Mouse (Mus musculus): Measurements from ENCODE around the gene Ttc39d. TPM values are rescaled to one million over a fixed set of nuclear protein-coding genes. Genes with fewer than 3 reads are reported as not detected.
A peak's percentile ranks its signal among the peaks of the same experiment; 100 is the strongest.

Gene Ttc39d
- polyA plus RNA-seq, 1 experiment from 2014 or later, result not detected

- ATAC-seq, result peak; percentile 59
- TF ChIP-seq CTCF (IDR thresholded peaks at IDR 0.05; ENCODE audit: low read depth), result peak; percentile 95
- H3K9ac ChIP-seq (ENCODE audit: low read depth, low read length), result no peak overlapping the region
- no peaks in the 10 kb centered on the region for H3K9me3 ChIP-seq (ENCODE audit: control insufficient read depth)
- under 1% methylated on average over 6 of the region's 6 CpGs for WGBS
- H3K27me3 ChIP-seq (replicated peaks; ENCODE audit: control insufficient read depth, insufficient read depth, low read length), result no peaks in the 10 kb centered on the region
- no peak overlapping the region for H3K4me2 ChIP-seq (replicated peaks; ENCODE audit: low read depth)
- H3K4me3 ChIP-seq (ENCODE audit: low read depth, low read length), result no peak overlapping the region
- H3K36me3 ChIP-seq (ENCODE audit: control insufficient read depth, insufficient read depth), result peaks cover 6% of the 10 kb centered on the region
- H3K27ac ChIP-seq (ENCODE audit: low read depth, low read length), result no peak overlapping the region
- H3K4me1 ChIP-seq (replicated peaks; ENCODE audit: control insufficient read depth, insufficient read depth, low read length), result no peaks in the 10 kb centered on the region
These were observed 27.3 kb upstream of the Ttc39d start for GRCm38 (mm10) chr17:80179959-80180358.

GRCm38 (mm10) chr17:80180468-80180867 is 26.8 kb upstream of the Ttc39d start:
- Histone ChIP-seq H3K9ac (ENCODE audit: low read depth, low read length) (no peak overlapping the region), H3K27me3 (replicated peaks; ENCODE audit: control insufficient read depth, insufficient read depth, low read length) (no peaks in the 10 kb centered on the region), H3K4me3 (ENCODE audit: low read depth, low read length) (no peak overlapping the region), H3K4me1 (replicated peaks; ENCODE audit: control insufficient read depth, insufficient read depth, low read length) (no peaks in the 10 kb centered on the region), H3K4me2 (replicated peaks; ENCODE audit: low read depth) (no peak overlapping the region), H3K36me3 (ENCODE audit: control insufficient read depth, insufficient read depth) (peaks cover 9% of the 10 kb centered on the region), H3K9me3 (ENCODE audit: control insufficient read depth) (no peaks in the 10 kb centered on the region), H3K27ac (ENCODE audit: low read depth, low read length) (no peak overlapping the region)
- ATAC-seq, result no peak
- no peak for TF ChIP-seq CTCF (IDR thresholded peaks at IDR 0.05; ENCODE audit: low read depth)

- 81% methylated on average over 10 of the region's 10 CpGs for whole genome bisulfite sequencing
- Histone ChIP-seq H3K9ac (ENCODE audit: low read depth, low read length) (no peak overlapping the region), H3K9me3 (ENCODE audit: control insufficient read depth) (no peaks in the 10 kb centered on the region), H3K4me3 (ENCODE audit: low read depth, low read length) (no peak overlapping the region), H3K4me1 (replicated peaks; ENCODE audit: control insufficient read depth, insufficient read depth, low read length) (no peaks in the 10 kb centered on the region), H3K4me2 (replicated peaks; ENCODE audit: low read depth) (no peak overlapping the region), H3K27ac (ENCODE audit: low read depth, low read length) (no peak overlapping the region), H3K36me3 (ENCODE audit: control insufficient read depth, insufficient read depth) (peaks cover 10% of the 10 kb centered on the region), H3K27me3 (replicated peaks; ENCODE audit: control insufficient read depth, insufficient read depth, low read length) (no peaks in the 10 kb centered on the region)
- no peak for ATAC-seq
- TF ChIP-seq CTCF (IDR thresholded peaks at IDR 0.05; ENCODE audit: low read depth), result no peak
These were observed 23.6 kb upstream of the Ttc39d start for GRCm38 (mm10) chr17:80183615-80184014.

- Histone ChIP-seq H3K27me3 (replicated peaks; ENCODE audit: control insufficient read depth, insufficient read depth, low read length) (no peaks in the 10 kb centered on the region), H3K4me2 (replicated peaks; ENCODE audit: low read depth) (no peak overlapping the region), H3K4me3 (ENCODE audit: low read depth, low read length) (no peak overlapping the region), H3K4me1 (replicated peaks; ENCODE audit: control insufficient read depth, insufficient read depth, low read length) (no peaks in the 10 kb centered on the region), H3K9ac (ENCODE audit: low read depth, low read length) (no peak overlapping the region), H3K9me3 (ENCODE audit: control insufficient read depth) (no peaks in the 10 kb centered on the region), H3K36me3 (ENCODE audit: control insufficient read depth, insufficient read depth) (peaks cover 14% of the 10 kb centered on the region; the same call in 1 of the 2 replicates), H3K27ac (ENCODE audit: low read depth, low read length) (no peak overlapping the region)
- peak; percentile 60 for TF ChIP-seq CTCF (IDR thresholded peaks at IDR 0.05; ENCODE audit: low read depth)
- 63% methylated on average over 5 of the region's 5 CpGs for WGBS
- ATAC-seq, result no peak
These were observed 14.2 kb upstream of the Ttc39d start for GRCm38 (mm10) chr17:80193075-80193474.

- no peaks in the 10 kb centered on the region for H3K27me3 ChIP-seq (replicated peaks; ENCODE audit: control insufficient read depth, insufficient read depth, low read length)
- H3K4me1 ChIP-seq (replicated peaks; ENCODE audit: control insufficient read depth, insufficient read depth, low read length), result no peaks in the 10 kb centered on the region
- peaks cover 45% of the 10 kb centered on the region for H3K36me3 ChIP-seq (ENCODE audit: control insufficient read depth, insufficient read depth)
- H3K9ac ChIP-seq (ENCODE audit: low read depth, low read length), result no peak overlapping the region
- 88% methylated on average over 3 of the region's 3 CpGs for WGBS
- no peak for TF ChIP-seq CTCF (IDR thresholded peaks at IDR 0.05; ENCODE audit: low read depth)
- H3K9me3 ChIP-seq (ENCODE audit: control insufficient read depth), result no peaks in the 10 kb centered on the region
- 0 out of 2 replicates have a peak, but pooled peaks have one; percentile 22 for ATAC-seq
- H3K27ac ChIP-seq (ENCODE audit: low read depth, low read length), result no peak overlapping the region
- no peak overlapping the region for H3K4me3 ChIP-seq (ENCODE audit: low read depth, low read length)
- no peak overlapping the region for H3K4me2 ChIP-seq (replicated peaks; ENCODE audit: low read depth)
These were observed 8.0 kb upstream of the Ttc39d start for GRCm38 (mm10) chr17:80199160-80199778.

- Histone ChIP-seq H3K9me3 (ENCODE audit: control insufficient read depth) (no peaks in the 10 kb centered on the region), H3K36me3 (ENCODE audit: control insufficient read depth, insufficient read depth) (peaks cover 26% of the 10 kb centered on the region), H3K4me1 (replicated peaks; ENCODE audit: control insufficient read depth, insufficient read depth, low read length) (no peaks in the 10 kb centered on the region; the same call in 1 of the 2 replicates), H3K27ac (ENCODE audit: low read depth, low read length) (no peak overlapping the region; the same call in 1 of the 2 replicates), H3K4me2 (replicated peaks; ENCODE audit: low read depth) (peak overlapping the region; percentile 90), H3K4me3 (ENCODE audit: low read depth, low read length) (peak overlapping the region; percentile 98), H3K27me3 (replicated peaks; ENCODE audit: control insufficient read depth, insufficient read depth, low read length) (no peaks in the 10 kb centered on the region), H3K9ac (ENCODE audit: low read depth, low read length) (peak overlapping the region; percentile 89)
- ATAC-seq, result no peak
- TF ChIP-seq CTCF (IDR thresholded peaks at IDR 0.05; ENCODE audit: low read depth), result no peak
- 8% methylated on average over 5 of the region's 5 CpGs for WGBS
These were observed 1.6 kb upstream of the Ttc39d start for GRCm38 (mm10) chr17:80205657-80206056.
